ENCODE assay signal across 24 mouse cellular contexts in genomic region chr13:99879696-99880095, GRCm38 (mm10). TPM values are rescaled to one million over a fixed set of nuclear protein-coding genes. Genes with fewer than 3 reads are reported as not detected.
DNase-seq lines count a peak whose midpoint lies in the region; ATAC-seq and TF ChIP-seq lines count a peak whose summit lies in the region.
"Had no signal": no experiment of that assay in that cellular context is flagged by ENCODE, and none has a peak within 500 bp of the region (broad histone marks: within the 10 kb centered on the region; RNA-seq: fewer than 3 reads in every experiment).

No protein-coding gene starts in this region.

- 88% methylated on average over 10 of the region's 10 CpGs for WGBS in forebrain, embryonic 12.5 days
- WGBS in forebrain, embryonic 14.5 days: 89% methylated on average over 10 of the region's 10 CpGs
- WGBS in hindbrain, embryonic 11.5 days: 69% methylated on average over 10 of the region's 10 CpGs
- WGBS in hindbrain, embryonic 14.5 days: 65% methylated on average over 10 of the region's 10 CpGs
- 79% methylated on average over 10 of the region's 10 CpGs for WGBS in midbrain, embryonic 12.5 days
- 76% methylated on average over 10 of the region's 10 CpGs for WGBS in midbrain, postnatal 0 days
- 68% methylated on average over 10 of the region's 10 CpGs for WGBS in neural tube, embryonic 15.5 days

- H3K4me3 ChIP-seq in forebrain, embryonic 12.5 days (replicated peaks): no peak overlapping the region
- no peak overlapping the region for H3K4me3 ChIP-seq in forebrain, embryonic 14.5 days (ENCODE audit: low read depth, low read length)
- no peak overlapping the region for H3K4me3 ChIP-seq in hindbrain, embryonic 11.5 days (ENCODE audit: low read depth, low read length)
- H3K4me3 ChIP-seq in hindbrain, embryonic 14.5 days (replicated peaks; ENCODE audit: low read length): no peak overlapping the region
- H3K4me3 ChIP-seq in midbrain, embryonic 12.5 days: no peak overlapping the region
- no peak overlapping the region for H3K4me3 ChIP-seq in midbrain, postnatal 0 days (ENCODE audit: low read depth, low read length)
- H3K4me3 ChIP-seq in neural tube, embryonic 15.5 days (replicated peaks): no peak overlapping the region
- H3K4me3 ChIP-seq: forebrain, embryonic 10.5 days; forebrain, embryonic 15.5 days; heart, adult 2 months had no signal

- no peaks in the 10 kb centered on the region for H3K27me3 ChIP-seq in forebrain, embryonic 12.5 days
- no peaks in the 10 kb centered on the region for H3K27me3 ChIP-seq in forebrain, embryonic 14.5 days (replicated peaks; ENCODE audit: control insufficient read depth, insufficient read depth, low read length)
- no peaks in the 10 kb centered on the region for H3K27me3 ChIP-seq in hindbrain, embryonic 11.5 days (ENCODE audit: control insufficient read depth, insufficient read depth, low read length)
- no peaks in the 10 kb centered on the region for H3K27me3 ChIP-seq in hindbrain, embryonic 14.5 days (ENCODE audit: control insufficient read depth, insufficient read depth, low read length)
- H3K27me3 ChIP-seq in midbrain, embryonic 12.5 days: no peaks in the 10 kb centered on the region
- no peaks in the 10 kb centered on the region for H3K27me3 ChIP-seq in midbrain, postnatal 0 days (ENCODE audit: insufficient read depth, low read length)
- H3K27me3 ChIP-seq in neural tube, embryonic 15.5 days (replicated peaks): no peaks in the 10 kb centered on the region
- H3K27me3 ChIP-seq: forebrain, embryonic 15.5 days had no signal

- no peak for TF ChIP-seq CTCF in midbrain, postnatal 0 days (IDR thresholded peaks at IDR 0.05)

- no peak overlapping the region for H3K4me2 ChIP-seq in forebrain, embryonic 12.5 days
- no peak overlapping the region for H3K4me2 ChIP-seq in forebrain, embryonic 14.5 days (ENCODE audit: low read length)
- H3K4me2 ChIP-seq in hindbrain, embryonic 11.5 days (replicated peaks; ENCODE audit: low read depth, low read length): no peak overlapping the region
- H3K4me2 ChIP-seq in hindbrain, embryonic 14.5 days (replicated peaks): no peak overlapping the region
- H3K4me2 ChIP-seq in midbrain, embryonic 12.5 days (replicated peaks): no peak overlapping the region
- no peak overlapping the region for H3K4me2 ChIP-seq in midbrain, postnatal 0 days (ENCODE audit: low read depth, low read length, poor library complexity, severe bottlenecking)
- H3K4me2 ChIP-seq in neural tube, embryonic 15.5 days: no peak overlapping the region
- H3K4me2 ChIP-seq: forebrain, embryonic 15.5 days; heart, embryonic 11.5 days had no signal

- H3K27ac ChIP-seq in forebrain, embryonic 12.5 days: no peak overlapping the region
- H3K27ac ChIP-seq in forebrain, embryonic 14.5 days (ENCODE audit: low read depth, low read length): no peak overlapping the region
- no peak overlapping the region for H3K27ac ChIP-seq in hindbrain, embryonic 11.5 days (ENCODE audit: low read depth, low read length)
- no peak overlapping the region for H3K27ac ChIP-seq in hindbrain, embryonic 14.5 days
- peak overlapping the region; percentile 39 for H3K27ac ChIP-seq in midbrain, embryonic 12.5 days (replicated peaks)
- no peak overlapping the region for H3K27ac ChIP-seq in midbrain, postnatal 0 days (ENCODE audit: low read depth, low read length)
- 0 out of 2 replicates have a peak overlapping the region, but pooled peaks have one; percentile 28 for H3K27ac ChIP-seq in neural tube, embryonic 15.5 days (replicated peaks)
- H3K27ac ChIP-seq: forebrain, embryonic 10.5 days; forebrain, embryonic 15.5 days; heart, adult 2 months had no signal

- DNase-seq in forebrain, embryonic 14.5 days (ENCODE audit: low spot score): no peak
- peak; percentile 37 for DNase-seq in hindbrain, embryonic 11.5 days (ENCODE audit: low spot score)
- DNase-seq in hindbrain, embryonic 14.5 days (ENCODE audit: low spot score): no peak
- no peak for DNase-seq in midbrain, postnatal 0 days (ENCODE audit: low spot score)
- DNase-seq in right cerebral cortex, adult 18-20 months: no peak
- DNase-seq: adrenal gland, postnatal 10 days; adrenal gland, postnatal 36 days; cerebellum, adult 18-20 months; cerebellum, adult 9-10 months; cerebellum, postnatal 14 days; gastrocnemius, postnatal 25 days; heart, adult 2 months had no signal

- no peaks in the 10 kb centered on the region for H3K4me1 ChIP-seq in forebrain, embryonic 12.5 days
- no peaks in the 10 kb centered on the region for H3K4me1 ChIP-seq in forebrain, embryonic 14.5 days (ENCODE audit: control insufficient read depth, insufficient read depth, low read length)
- no peaks in the 10 kb centered on the region for H3K4me1 ChIP-seq in hindbrain, embryonic 11.5 days (replicated peaks; ENCODE audit: control insufficient read depth, insufficient read depth, low read length)
- H3K4me1 ChIP-seq in hindbrain, embryonic 14.5 days (replicated peaks; ENCODE audit: control insufficient read depth, insufficient read depth, low read length): no peaks in the 10 kb centered on the region; the same call in 1 of the 2 replicates
- no peaks in the 10 kb centered on the region for H3K4me1 ChIP-seq in midbrain, embryonic 12.5 days
- no peaks in the 10 kb centered on the region for H3K4me1 ChIP-seq in midbrain, postnatal 0 days (ENCODE audit: insufficient read depth, low read length)
- H3K4me1 ChIP-seq in neural tube, embryonic 15.5 days: peaks cover 2% of the 10 kb centered on the region; the same call in 1 of the 2 replicates
- H3K4me1 ChIP-seq: forebrain, embryonic 10.5 days; forebrain, embryonic 15.5 days had no signal

- ATAC-seq in forebrain, embryonic 12.5 days (ENCODE audit: low FRiP score): peak; percentile 65; the same call in 1 of the 2 replicates
- no peak for ATAC-seq in forebrain, embryonic 14.5 days
- peak; percentile 54; the same call in 1 of the 2 replicates for ATAC-seq in hindbrain, embryonic 11.5 days (ENCODE audit: low FRiP score)
- ATAC-seq in hindbrain, embryonic 14.5 days (ENCODE audit: low FRiP score): no peak
- ATAC-seq in midbrain, embryonic 12.5 days (ENCODE audit: low FRiP score, low read depth): no peak
- no peak for ATAC-seq in midbrain, postnatal 0 days (ENCODE audit: low FRiP score)
- no peak for ATAC-seq in neural tube, embryonic 15.5 days (ENCODE audit: low FRiP score)
- ATAC-seq: forebrain, embryonic 15.5 days; Patski had no signal

- no peaks in the 10 kb centered on the region for H3K9me3 ChIP-seq in forebrain, embryonic 12.5 days
- no peaks in the 10 kb centered on the region for H3K9me3 ChIP-seq in forebrain, embryonic 14.5 days (replicated peaks; ENCODE audit: control insufficient read depth, low read length)
- no peaks in the 10 kb centered on the region for H3K9me3 ChIP-seq in hindbrain, embryonic 11.5 days (ENCODE audit: control insufficient read depth, low read length)
- H3K9me3 ChIP-seq in hindbrain, embryonic 14.5 days (ENCODE audit: control insufficient read depth, low read length): no peaks in the 10 kb centered on the region
- no peaks in the 10 kb centered on the region for H3K9me3 ChIP-seq in midbrain, embryonic 12.5 days
- no peaks in the 10 kb centered on the region for H3K9me3 ChIP-seq in midbrain, postnatal 0 days (ENCODE audit: low read length)
- H3K9me3 ChIP-seq in neural tube, embryonic 15.5 days (replicated peaks): no peaks in the 10 kb centered on the region
- H3K9me3 ChIP-seq: forebrain, embryonic 10.5 days; forebrain, embryonic 15.5 days had no signal

- H3K36me3 ChIP-seq in forebrain, embryonic 12.5 days (replicated peaks): no peaks in the 10 kb centered on the region
- no peaks in the 10 kb centered on the region for H3K36me3 ChIP-seq in forebrain, embryonic 14.5 days (ENCODE audit: control insufficient read depth, insufficient read depth, low read length)
- H3K36me3 ChIP-seq in hindbrain, embryonic 11.5 days (ENCODE audit: control insufficient read depth, insufficient read depth, low read length): no peaks in the 10 kb centered on the region
- H3K36me3 ChIP-seq in hindbrain, embryonic 14.5 days (replicated peaks; ENCODE audit: control insufficient read depth, insufficient read depth): no peaks in the 10 kb centered on the region
- no peaks in the 10 kb centered on the region for H3K36me3 ChIP-seq in midbrain, embryonic 12.5 days
- H3K36me3 ChIP-seq in midbrain, postnatal 0 days (ENCODE audit: insufficient read depth, low read length): no peaks in the 10 kb centered on the region
- no peaks in the 10 kb centered on the region for H3K36me3 ChIP-seq in neural tube, embryonic 15.5 days
- H3K36me3 ChIP-seq: forebrain, embryonic 10.5 days; forebrain, embryonic 15.5 days had no signal

- no peak overlapping the region for H3K9ac ChIP-seq in forebrain, embryonic 12.5 days
- no peak overlapping the region for H3K9ac ChIP-seq in forebrain, embryonic 14.5 days (ENCODE audit: low read length)
- H3K9ac ChIP-seq in hindbrain, embryonic 11.5 days (ENCODE audit: low read depth, low read length): no peak overlapping the region
- no peak overlapping the region for H3K9ac ChIP-seq in hindbrain, embryonic 14.5 days
- H3K9ac ChIP-seq in midbrain, embryonic 12.5 days (replicated peaks): no peak overlapping the region
- H3K9ac ChIP-seq in midbrain, postnatal 0 days (replicated peaks; ENCODE audit: low read length, poor library complexity, severe bottlenecking): no peak overlapping the region
- H3K9ac ChIP-seq in neural tube, embryonic 15.5 days (replicated peaks): no peak overlapping the region
- H3K9ac ChIP-seq: forebrain, embryonic 15.5 days had no signal

RNA-seq across cellular contexts. Expression of gene Cartpt, which starts 21.2 kb away (rescaled TPM):
- polyA plus RNA-seq in forebrain, embryonic 12.5 days (2016; fragmentation: Nextera tagmentation; extraction: Ambion mirVana): 7.5 and 9.8 TPM in 2 replicates
- polyA plus RNA-seq in forebrain, embryonic 14.5 days (2014; fragmentation: Nextera tagmentation; extraction: Ambion mirVana): 3.1 and 3.6 TPM in 2 replicates
- 32.1 and 32.8 TPM in 2 replicates for polyA plus RNA-seq in hindbrain, embryonic 11.5 days (2014; fragmentation: Nextera tagmentation; extraction: Ambion mirVana)
- polyA plus RNA-seq in hindbrain, embryonic 14.5 days (2014; fragmentation: Nextera tagmentation; extraction: Ambion mirVana): 25.8 and 34.3 TPM in 2 replicates
- polyA plus RNA-seq in midbrain, embryonic 12.5 days (2016; fragmentation: Nextera tagmentation; extraction: Ambion mirVana): 33.1 and 37.3 TPM in 2 replicates
- total RNA-seq in midbrain, postnatal 0 days (2014; rRNA removed): 9.2 and 16.1 TPM in 2 replicates
- 24.8 and 28.4 TPM in 2 replicates for polyA plus RNA-seq in midbrain, postnatal 0 days (2015; fragmentation: Nextera tagmentation; extraction: Ambion mirVana)
- 78.6 and 86.7 TPM in 2 replicates for polyA plus RNA-seq in neural tube, embryonic 15.5 days (2015; fragmentation: Nextera tagmentation; extraction: Ambion mirVana)
- total RNA-seq: ES-E14; gastrocnemius, adult 8-10 months; gastrocnemius, postnatal 25 days; heart, postnatal 25 days; hematopoietic stem cell, adult 5-6 weeks had no signal
- polyA plus RNA-seq: heart, postnatal 0 days; Patski had no signal

Comparison
In these comparisons a context has a peak if more than half of its experiments do, and no peak if none do; other contexts are left out.
1. ATAC-seq: peak in forebrain, embryonic 12.5 days (single experiment) and hindbrain, embryonic 11.5 days (single experiment); none in forebrain, embryonic 14.5 days (single experiment), hindbrain, embryonic 14.5 days (single experiment), midbrain, embryonic 12.5 days (single experiment), midbrain, postnatal 0 days (single experiment) and neural tube, embryonic 15.5 days (single experiment).
2. H3K27ac ChIP-seq: peak in midbrain, embryonic 12.5 days (single experiment) and neural tube, embryonic 15.5 days (single experiment); none in forebrain, embryonic 12.5 days (single experiment), forebrain, embryonic 14.5 days (single experiment), hindbrain, embryonic 11.5 days (single experiment), hindbrain, embryonic 14.5 days (single experiment) and midbrain, postnatal 0 days (single experiment).